Mouse (Mus musculus) kidney, adult 2 months (tissue): ENCODE results near the gene Exosc7.

Source experiments
- CTCF ChIP-seq: fragments of 200-500 bp; conservative IDR thresholded peaks from 2 replicates; pipeline ENCODE4 v1.5.1; 2011; ENCODE audit warnings: low read depth, mild to moderate bottlenecking, control low read depth, low read length, moderate library complexity, mixed read lengths; ENCODE audit not compliant: insufficient read depth, insufficient read length
- POLR2A ChIP-seq: fragments of 200-500 bp; IDR thresholded peaks from one replicate; pipeline ENCODE4 v1.6.1; 2011; ENCODE audit warnings: low read depth, low read length, control low read depth

- TF ChIP-seq CTCF: no peak
- no peak for TF ChIP-seq POLR2A
Measured at GRCm38 (mm10) chr9:123104362-123104761, 8.7 kb upstream of the Exosc7 start.
